ENCODE assay signal across 9 mouse cellular contexts in genomic region chr12:80273020-80273686, GRCm38 (mm10). TPM values are rescaled to one million over a fixed set of nuclear protein-coding genes. Genes with fewer than 3 reads are reported as not detected.
A peak's percentile ranks its signal among the peaks of the same experiment; 100 is the strongest.
DNase-seq lines count a peak whose midpoint lies in the region; ATAC-seq and TF ChIP-seq lines count a peak whose summit lies in the region.
"Had no signal": no experiment of that assay in that cellular context is flagged by ENCODE, and none has a peak within 500 bp of the region (broad histone marks: within the 10 kb centered on the region; RNA-seq: fewer than 3 reads in every experiment).

No protein-coding gene starts in this region.

- intact Hi-C loops in left cerebral cortex, postnatal 10 days (cut with DNase I): no loop called here

- no peak overlapping the region for H3K27ac ChIP-seq in hindbrain, postnatal 0 days
- H3K27ac ChIP-seq: left cerebral cortex, adult 2 months had no signal

- no peak overlapping the region for H3K4me3 ChIP-seq in hindbrain, postnatal 0 days (ENCODE audit: low read length)
- H3K4me3 ChIP-seq: left cerebral cortex, adult 2 months had no signal

- H3K4me2 ChIP-seq in hindbrain, postnatal 0 days (ENCODE audit: low read depth, low read length): peak overlapping the region; percentile 37

- no peaks in the 10 kb centered on the region for H3K36me3 ChIP-seq in hindbrain, postnatal 0 days (ENCODE audit: insufficient read depth, low read length)

- ATAC-seq in hindbrain, postnatal 0 days: peak; percentile 84
- ATAC-seq in megakaryocyte, adult 5-6 weeks (ENCODE audit: poor library complexity, severe bottlenecking): no peak

- TF ChIP-seq CTCF in hindbrain, postnatal 0 days (IDR thresholded peaks at IDR 0.05; ENCODE audit: low read depth): no peak

- no peaks in the 10 kb centered on the region for H3K9me3 ChIP-seq in hindbrain, postnatal 0 days (ENCODE audit: low read length)

- no peaks in the 10 kb centered on the region; the same call in 1 of the 2 replicates for H3K4me1 ChIP-seq in hindbrain, postnatal 0 days (ENCODE audit: insufficient read depth, low read length)

- no peaks in the 10 kb centered on the region for H3K27me3 ChIP-seq in hindbrain, postnatal 0 days (ENCODE audit: insufficient read depth, low read length)

- 19% methylated on average over 10 of the region's 10 CpGs for WGBS in hindbrain, postnatal 0 days

- no peak overlapping the region for H3K9ac ChIP-seq in hindbrain, postnatal 0 days (replicated peaks; ENCODE audit: low read length)

- peak; percentile 26 for DNase-seq in ovary, adult 18-20 months (ENCODE audit: low spot score)
- no peak for DNase-seq in ovary, postnatal 10 days (ENCODE audit: low spot score)
- peak; percentile 33 for DNase-seq in cerebellum, postnatal 36 days
- DNase-seq in hindbrain, postnatal 0 days (ENCODE audit: low spot score): peak; percentile 72
- DNase-seq in left cerebral cortex, postnatal 10 days (ENCODE audit: extremely low spot score in 1 of 2, low spot score in 2 of 2): peak; percentile 39 to 45
- DNase-seq in lung, postnatal 36 days: peak; percentile 84
- peak; percentile 27 for DNase-seq in telencephalon, adult 2 months (ENCODE audit: low read depth, low spot score)

RNA-seq across cellular contexts. Expression of gene Actn1, which starts 13.0 kb away (rescaled TPM):
- total RNA-seq in hindbrain, postnatal 0 days (2014; rRNA removed): 18.3 and 22.4 TPM in 2 replicates
- 7.4 and 8.3 TPM in 2 replicates for polyA plus RNA-seq in hindbrain, postnatal 0 days (2015; fragmentation: Nextera tagmentation; extraction: Ambion mirVana)
- total RNA-seq in left cerebral cortex, postnatal 10 days (2021): 100 to 1,000 TPM in 1 of 2 experiments, 10 to 100 TPM in 1; 88.2 to 103 TPM
- total RNA-seq in megakaryocyte, adult 5-6 weeks (2015): 31.2 and 38.6 TPM in 2 replicates
- 30.9 and 52.5 TPM in 2 replicates for total RNA-seq in megakaryocyte, adult 5-6 weeks (2017)
